Mouse (Mus musculus): ENCODE measurements around the gene Ccn5.

DNA sequence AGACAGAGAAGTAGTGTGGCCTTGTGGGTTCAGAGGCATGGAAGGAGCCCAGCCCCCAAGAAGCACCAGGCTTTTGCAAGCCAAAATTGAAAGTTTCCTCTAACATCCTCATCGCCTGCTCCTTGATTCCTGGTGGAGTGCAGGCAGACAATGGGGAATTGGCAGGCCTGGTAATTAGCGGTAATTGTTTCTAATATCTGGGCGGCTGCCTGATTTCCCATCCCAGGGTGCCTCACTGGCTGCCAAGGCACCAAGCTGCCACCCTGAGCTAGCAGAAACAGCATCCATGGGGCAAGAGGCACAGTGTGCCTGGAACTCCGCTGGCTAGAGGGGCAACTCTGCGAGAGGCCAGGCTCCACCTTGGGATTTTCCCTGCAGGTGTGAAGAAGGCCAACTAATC lies 49.1 kb downstream of the Ccn5 start:
- TF ChIP-seq CTCF (IDR thresholded peaks at IDR 0.05; ENCODE audit: low read depth) (no peak), EP300 (IDR thresholded peaks at IDR 0.05; ENCODE audit: low read depth) (no peak)
